In the genomic region with DNA sequence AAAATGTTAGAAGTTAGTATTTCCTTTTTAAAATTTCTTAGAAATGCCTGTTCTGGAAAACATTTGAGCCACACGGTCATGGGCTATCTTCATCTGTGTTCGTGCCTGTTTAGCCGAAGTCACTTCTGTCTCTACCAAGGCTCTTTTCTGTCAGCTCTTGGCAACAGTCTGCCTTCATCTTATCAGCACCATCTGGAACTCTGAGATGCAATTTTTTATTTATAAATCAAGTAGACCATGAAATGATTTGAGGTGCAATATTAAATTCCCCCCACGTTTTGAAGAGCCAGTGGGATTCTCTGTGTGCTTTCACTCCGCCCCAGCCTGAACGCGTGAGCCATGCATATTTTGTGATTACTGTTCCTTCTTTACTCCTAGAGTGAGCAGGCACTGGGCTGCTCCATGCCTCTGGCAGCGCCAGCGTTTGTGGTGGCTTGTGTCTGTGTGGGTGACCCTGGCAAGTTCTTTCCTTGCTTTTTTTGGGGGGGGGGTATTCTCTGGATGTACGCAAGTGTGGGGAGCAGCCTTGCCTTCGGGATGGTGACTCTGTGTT, we compare ENCODE assay signal across 20 mouse cellular contexts. TPM values are rescaled to one million over a fixed set of nuclear protein-coding genes. Genes with fewer than 3 reads are reported as not detected.
DNase-seq lines count a peak whose midpoint lies in the region; ATAC-seq lines count a peak whose summit lies in the region.
"Had no signal": no experiment of that assay in that cellular context is flagged by ENCODE, and none has a peak within 500 bp of the region (broad histone marks: within the 10 kb centered on the region; RNA-seq: fewer than 3 reads in every experiment).

No protein-coding gene starts in this region.

- no peaks in the 10 kb centered on the region for H3K27me3 ChIP-seq in hindbrain, embryonic 14.5 days (ENCODE audit: control insufficient read depth, insufficient read depth, low read length)
- no peaks in the 10 kb centered on the region for H3K27me3 ChIP-seq in hindbrain, embryonic 12.5 days
- H3K27me3 ChIP-seq: embryonic facial prominence, embryonic 13.5 days; neural tube, embryonic 15.5 days had no signal

- H3K36me3 ChIP-seq in hindbrain, embryonic 14.5 days (replicated peaks; ENCODE audit: control insufficient read depth, insufficient read depth) = no peaks in the 10 kb centered on the region
- H3K36me3 ChIP-seq in hindbrain, embryonic 12.5 days = peaks cover 29% of the 10 kb centered on the region
- H3K36me3 ChIP-seq: embryonic facial prominence, embryonic 13.5 days had no signal

- peak; percentile 46 to 51 for DNase-seq in cerebellum, postnatal 25 days
- DNase-seq in cerebellum, postnatal 10 days = no peak
- DNase-seq in hindbrain, embryonic 14.5 days (ENCODE audit: low spot score) = no peak
- peak; percentile 15 to 20 for DNase-seq in right cerebral cortex, adult 2 months (ENCODE audit: low spot score in 2 of 2)
- DNase-seq in right cerebral cortex, postnatal 14 days = no peak
- DNase-seq in adrenal gland, adult 8-10 months = no peak
- DNase-seq: B cell, adult 2 months; gastrocnemius, adult 2 months; kidney, adult 11 months; kidney, postnatal 10 days; liver; lung, postnatal 10 days; midbrain, embryonic 14.5 days; right cerebral cortex, postnatal 4 days had no signal

- H3K4me2 ChIP-seq in hindbrain, embryonic 14.5 days (replicated peaks) = no peak overlapping the region
- H3K4me2 ChIP-seq in hindbrain, embryonic 12.5 days (replicated peaks) = no peak overlapping the region
- H3K4me2 ChIP-seq: embryonic facial prominence, embryonic 13.5 days; neural tube, embryonic 15.5 days had no signal

- 76% methylated on average over 11 of the region's 11 CpGs for WGBS in hindbrain, embryonic 14.5 days
- WGBS in hindbrain, embryonic 12.5 days = 82% methylated on average over 11 of the region's 11 CpGs

- H3K9ac ChIP-seq in hindbrain, embryonic 14.5 days = no peak overlapping the region; the same call in 1 of the 2 replicates
- H3K9ac ChIP-seq in hindbrain, embryonic 12.5 days = no peak overlapping the region
- H3K9ac ChIP-seq: embryonic facial prominence, embryonic 13.5 days; neural tube, embryonic 15.5 days had no signal

- no peak overlapping the region for H3K4me3 ChIP-seq in hindbrain, embryonic 14.5 days (replicated peaks; ENCODE audit: low read length)
- no peak overlapping the region for H3K4me3 ChIP-seq in hindbrain, embryonic 12.5 days
- H3K4me3 ChIP-seq: embryonic facial prominence, embryonic 13.5 days; gastrocnemius, adult 2 months; heart, embryonic 10.5 days; layer of hippocampus, adult 2 months; neural tube, embryonic 15.5 days had no signal

- no peaks in the 10 kb centered on the region for H3K4me1 ChIP-seq in hindbrain, embryonic 14.5 days (replicated peaks; ENCODE audit: control insufficient read depth, insufficient read depth, low read length)
- no peaks in the 10 kb centered on the region for H3K4me1 ChIP-seq in hindbrain, embryonic 12.5 days
- H3K4me1 ChIP-seq: heart, embryonic 10.5 days; neural tube, embryonic 15.5 days had no signal

- peak overlapping the region; percentile 20 for H3K27ac ChIP-seq in hindbrain, embryonic 14.5 days
- H3K27ac ChIP-seq in hindbrain, embryonic 12.5 days = no peak overlapping the region; the same call in 1 of the 2 replicates
- H3K27ac ChIP-seq: embryonic facial prominence, embryonic 13.5 days; gastrocnemius, adult 2 months; heart, embryonic 10.5 days; layer of hippocampus, adult 2 months; neural tube, embryonic 15.5 days; stomach, postnatal 0 days had no signal

- no peaks in the 10 kb centered on the region for H3K9me3 ChIP-seq in hindbrain, embryonic 14.5 days (ENCODE audit: control insufficient read depth, low read length)
- no peaks in the 10 kb centered on the region for H3K9me3 ChIP-seq in hindbrain, embryonic 12.5 days (replicated peaks)
- H3K9me3 ChIP-seq: embryonic facial prominence, embryonic 13.5 days; heart, embryonic 10.5 days; neural tube, embryonic 15.5 days had no signal

- ATAC-seq in hindbrain, embryonic 14.5 days (ENCODE audit: low FRiP score) = no peak
- ATAC-seq in hindbrain, embryonic 12.5 days (ENCODE audit: low FRiP score) = no peak

RNA-seq across cellular contexts. Expression of a gene that starts 15.5 kb away (rescaled TPM):
- 158 and 173 TPM in 2 replicates for polyA plus RNA-seq in hindbrain, embryonic 14.5 days (2014; fragmentation: Nextera tagmentation; extraction: Ambion mirVana)
- polyA plus RNA-seq in hindbrain, embryonic 12.5 days (2016; fragmentation: Nextera tagmentation; extraction: Ambion mirVana) = 98.3 TPM in 2 replicates
- total RNA-seq in adrenal gland, adult 8-10 months (2022) = 10 to 100 TPM; 21.8 to 48.2 (median 31.7) TPM

Comparison
In these comparisons a context has a peak if more than half of its experiments do, and no peak if none do; other contexts are left out.
1. DNase-seq: peak in cerebellum, postnatal 25 days (2 of 2) and right cerebral cortex, adult 2 months (2 of 2); none in cerebellum, postnatal 10 days (0 of 2), hindbrain, embryonic 14.5 days (single experiment), right cerebral cortex, postnatal 14 days (single experiment) and adrenal gland, adult 8-10 months (single experiment).